Mouse (Mus musculus): Measurements from ENCODE around the gene Nfkbiz.

The Nfkbiz gene

DNA sequence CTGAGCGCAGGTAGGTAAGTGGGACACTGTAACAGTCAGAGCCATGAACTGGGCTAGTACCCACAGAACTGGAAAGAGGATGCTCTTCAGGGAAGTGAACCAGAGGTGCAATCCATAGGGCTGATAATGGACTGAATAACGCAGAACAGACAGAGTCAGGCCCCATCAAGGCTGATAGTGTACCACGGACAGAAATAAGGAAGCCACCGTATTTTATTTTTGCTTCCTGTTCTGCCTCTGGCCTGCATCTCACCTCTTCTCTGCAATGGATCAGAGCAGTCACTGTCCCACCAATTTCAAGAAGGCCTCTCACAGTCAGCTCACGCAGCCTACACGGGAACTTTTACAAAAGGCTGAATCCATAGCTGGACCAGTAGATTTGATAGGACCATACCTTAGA lies 6.7 kb downstream of the Nfkbiz start:
- DNase-seq (ENCODE audit: low read depth), result no peak

DNA sequence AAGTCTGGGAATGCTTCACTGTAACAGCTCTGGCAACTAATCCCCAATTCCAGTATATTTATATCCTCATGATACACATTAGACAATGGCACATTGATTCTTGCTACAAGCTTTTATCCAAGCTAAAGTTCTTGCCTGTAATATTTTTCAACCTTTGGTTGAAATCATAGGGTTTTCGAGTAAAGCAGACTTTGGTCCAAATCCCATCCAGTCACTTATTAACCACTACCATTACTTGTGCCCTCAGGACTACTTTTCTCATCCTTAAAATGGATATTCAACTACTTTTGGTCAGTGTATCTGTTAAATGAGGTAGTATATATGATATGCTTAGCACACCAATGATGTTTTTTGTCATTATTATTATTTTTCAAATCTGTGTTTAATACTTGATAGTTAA lies 7.2 kb downstream of the Nfkbiz start:
- DNase-seq (ENCODE audit: low read depth), result no peak

DNA sequence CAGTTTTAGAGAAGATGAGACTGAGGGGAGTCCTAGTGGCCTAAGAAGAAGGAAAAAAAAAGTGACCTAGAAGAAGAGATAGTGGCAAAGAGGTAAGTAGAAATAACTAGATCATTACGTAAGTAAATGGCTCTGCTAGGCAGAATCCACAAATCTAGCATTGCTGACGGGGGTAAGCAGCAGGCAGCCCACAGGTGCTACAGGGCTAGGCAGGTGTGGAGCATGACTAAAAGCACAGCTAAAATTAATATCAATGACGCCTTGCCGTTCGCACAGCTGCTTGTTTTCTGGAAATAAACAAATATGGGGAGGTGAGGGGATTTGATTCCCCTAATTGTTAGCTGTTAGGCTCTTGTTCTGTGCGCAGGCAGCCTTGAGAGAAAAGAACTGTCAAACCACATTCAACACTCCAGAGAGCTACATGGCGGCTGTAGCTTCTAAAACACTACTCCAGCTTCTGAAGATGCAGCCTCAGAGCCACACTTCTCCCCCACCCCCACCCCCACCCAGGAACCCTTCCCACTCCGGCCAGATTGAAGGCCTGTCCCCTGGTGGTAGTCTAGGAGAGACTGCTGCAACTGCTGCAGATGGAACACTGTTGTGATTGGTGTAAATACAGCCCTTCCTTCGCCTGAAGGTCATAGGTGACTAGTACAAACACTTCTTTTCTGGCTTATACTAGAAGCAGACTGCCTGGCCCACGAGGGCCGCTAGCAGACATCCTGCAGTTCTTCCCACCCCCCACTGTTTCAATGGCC lies 15.1 kb downstream of the Nfkbiz start:
- no peak for DNase-seq (ENCODE audit: low read depth)

DNA sequence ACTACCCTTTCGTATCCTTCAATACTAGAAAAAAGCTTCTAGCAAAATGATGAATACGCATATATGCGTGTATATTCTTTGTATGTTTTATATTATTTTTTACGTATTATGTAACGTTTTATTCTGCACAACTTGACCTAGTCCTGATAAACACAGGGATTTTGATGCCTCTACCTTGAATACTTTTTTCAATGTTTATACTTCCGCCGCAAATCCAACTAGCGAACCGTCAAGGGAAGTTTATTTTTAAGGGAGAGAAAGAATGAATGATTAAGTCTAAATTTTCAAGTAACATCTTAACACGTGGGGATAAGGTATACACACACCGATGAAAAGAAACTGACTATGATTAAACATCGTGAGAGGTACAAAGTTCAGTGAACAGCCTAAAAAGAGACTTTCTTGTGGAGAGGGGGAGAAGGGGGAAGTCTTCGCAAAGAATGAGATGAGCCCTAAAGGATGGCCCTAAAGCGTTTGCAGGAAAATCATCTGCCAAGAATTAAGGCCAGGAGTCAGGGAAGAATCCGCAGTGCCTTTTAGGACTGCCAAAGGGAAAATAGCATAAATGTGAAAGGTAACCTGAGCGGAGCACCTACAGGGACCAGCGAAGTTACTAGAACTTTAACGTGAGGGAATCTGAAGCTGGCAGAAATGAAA lies 15.8 kb downstream of the Nfkbiz start:
- DNase-seq (ENCODE audit: low read depth), result no peak

DNA sequence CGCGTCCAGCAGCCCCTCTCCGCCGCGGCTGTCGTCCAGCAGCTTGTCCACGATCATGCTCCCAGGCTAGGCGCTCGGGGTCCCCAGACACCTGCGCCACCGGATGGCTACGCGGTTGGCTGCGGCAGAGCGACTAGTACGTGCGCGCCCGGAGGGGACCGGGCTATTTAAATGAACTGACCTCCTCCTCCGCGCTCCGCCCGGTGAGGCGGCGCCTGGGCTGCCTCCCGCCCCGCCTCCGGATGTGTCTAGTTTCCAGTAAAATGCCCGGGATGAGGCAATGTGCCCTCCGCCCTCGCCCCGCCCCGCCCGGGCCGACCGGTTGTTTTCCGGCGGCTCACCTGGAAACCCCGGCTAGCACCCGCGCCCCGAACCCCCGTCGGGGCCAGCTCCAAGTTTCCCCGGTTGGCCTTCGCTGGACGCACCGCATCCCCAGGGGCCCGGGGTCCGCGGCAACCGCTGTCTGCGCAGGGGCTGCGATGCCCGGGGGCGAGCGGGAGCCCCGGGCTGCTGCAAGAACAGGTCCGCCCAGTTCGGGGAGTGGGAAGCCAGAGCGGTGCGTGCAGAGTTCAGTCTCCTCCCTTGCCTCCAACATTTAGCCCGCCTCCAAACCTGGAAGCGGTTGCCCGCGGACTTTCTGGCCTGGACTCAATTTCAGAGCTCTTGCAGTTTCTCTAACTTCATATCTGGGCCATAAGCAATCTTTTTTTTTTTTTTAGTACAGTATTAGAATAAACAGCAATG lies 16.5 kb downstream of the Nfkbiz start:
- peak; percentile 85 for DNase-seq (ENCODE audit: low read depth)

DNA sequence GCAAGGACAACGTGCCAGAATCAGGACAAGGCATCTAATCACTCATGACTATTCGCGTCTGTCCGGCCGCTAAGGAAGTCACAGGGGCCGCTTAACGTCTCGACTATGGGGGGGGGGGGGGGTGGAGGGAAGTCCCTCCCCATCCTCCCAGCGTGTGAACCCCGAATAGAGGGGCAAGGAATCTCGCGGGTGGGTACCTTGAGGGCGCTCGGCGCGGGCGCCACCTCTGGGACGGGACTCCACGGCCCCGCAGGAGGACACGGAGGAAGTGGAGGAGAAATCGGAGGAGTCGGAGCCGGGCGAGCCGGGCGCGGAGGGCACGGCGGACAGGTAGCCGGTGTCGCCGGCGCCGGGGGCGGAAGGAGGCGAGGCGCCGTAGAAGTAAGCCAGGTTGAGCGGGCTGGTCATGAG lies 17.1 kb downstream of the Nfkbiz start:
- DNase-seq (ENCODE audit: low read depth), result no peak

DNA sequence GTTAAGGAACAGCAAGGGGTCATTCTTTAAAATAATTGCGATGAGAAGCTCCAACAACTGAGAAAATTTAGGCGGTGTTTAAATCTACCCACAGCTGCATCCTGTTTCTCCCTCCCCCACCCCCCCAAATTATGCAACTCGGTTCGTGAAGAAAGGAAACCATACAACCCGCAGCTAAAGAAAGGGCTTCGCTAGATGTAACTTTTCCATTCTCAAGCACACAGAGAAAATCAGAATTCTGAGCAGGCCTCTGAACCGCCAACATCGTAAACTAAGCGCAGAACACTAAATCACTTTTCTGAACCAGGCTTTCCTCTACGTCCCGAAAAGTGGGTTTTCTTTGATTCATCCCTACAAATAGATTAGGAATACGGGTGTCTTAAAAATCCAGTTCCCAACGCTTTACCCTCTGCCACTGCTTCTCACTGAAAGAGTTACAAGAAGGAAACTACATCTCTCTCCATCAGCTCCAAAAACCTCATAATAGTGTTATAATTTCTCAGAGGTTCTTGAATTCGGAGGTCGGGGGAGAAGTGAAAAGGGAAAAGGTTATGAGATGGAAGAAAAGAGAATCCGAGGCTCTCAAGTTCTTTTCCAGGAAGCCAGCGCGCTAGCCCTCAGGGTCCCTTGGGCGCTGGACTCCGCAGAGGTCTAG lies 17.7 kb downstream of the Nfkbiz start:
- peak; percentile 48 for DNase-seq (ENCODE audit: low read depth)

DNA sequence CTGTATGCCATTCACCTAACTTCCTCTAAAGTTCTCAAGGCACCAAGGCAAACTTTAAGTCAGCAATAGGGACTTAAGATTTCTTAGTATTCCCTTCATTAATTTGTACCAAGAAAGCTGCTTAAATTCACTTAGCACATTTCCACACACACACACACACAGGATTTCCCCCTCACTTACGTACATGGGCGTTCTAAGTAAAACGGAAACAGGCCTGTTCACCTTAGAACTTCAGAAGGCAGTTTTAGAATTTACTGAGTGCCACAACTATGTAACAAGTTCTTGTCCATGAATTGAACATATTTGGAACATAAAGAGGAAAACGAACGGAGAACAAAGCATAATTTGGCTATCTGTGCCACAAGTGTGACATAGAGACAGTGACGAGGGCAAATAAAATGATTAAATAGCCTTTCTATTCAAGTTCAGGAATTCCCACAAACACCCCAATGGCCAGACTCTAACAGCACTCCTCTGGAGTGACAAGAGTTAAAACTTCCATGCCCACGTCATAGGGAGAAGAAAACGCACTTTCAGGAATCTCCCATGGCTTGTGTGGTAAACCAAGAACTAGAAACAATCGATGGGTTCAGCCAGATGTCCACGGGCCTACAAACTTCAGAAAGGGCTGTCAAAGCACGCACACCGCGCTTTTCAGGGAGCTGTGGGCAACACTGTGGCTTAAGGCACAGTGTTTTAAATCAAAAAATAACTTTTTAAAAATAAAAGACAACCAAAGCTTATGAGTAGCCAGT lies 18.4 kb downstream of the Nfkbiz start:
- DNase-seq (ENCODE audit: low read depth), result no peak

DNA sequence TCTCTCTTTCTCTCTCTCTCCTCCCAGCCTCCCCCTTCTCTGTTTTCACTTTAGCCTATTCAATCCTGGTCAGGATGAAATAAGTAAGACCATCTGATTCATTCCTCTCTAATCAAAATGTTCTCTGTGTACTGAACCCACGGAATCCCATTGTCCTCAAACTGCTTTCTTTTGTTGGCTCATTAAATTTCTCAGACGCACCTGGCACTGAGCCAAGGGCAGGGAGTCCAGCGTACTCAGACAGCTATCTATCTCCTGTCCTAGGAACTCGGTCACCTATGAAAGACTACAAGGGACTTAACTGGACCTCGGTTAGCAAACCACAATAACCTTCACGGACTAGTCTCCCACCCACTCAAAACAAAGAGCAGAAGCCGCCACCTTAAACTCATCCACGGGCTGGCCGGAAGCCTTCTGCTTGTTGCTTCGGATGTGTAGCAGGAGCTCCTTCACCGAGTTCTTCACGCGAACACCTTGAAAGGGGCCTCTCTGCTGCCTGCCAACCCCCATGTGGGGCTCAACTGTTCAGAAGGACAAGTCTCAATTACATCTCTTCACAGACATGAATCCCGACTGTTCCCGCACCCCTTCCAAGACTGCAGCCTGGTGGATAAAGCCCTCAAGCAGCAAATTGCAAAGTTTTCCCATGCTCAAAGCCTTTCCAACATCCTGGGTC lies 19.4 kb downstream of the Nfkbiz start:
- DNase-seq (ENCODE audit: low read depth), result no peak

DNA sequence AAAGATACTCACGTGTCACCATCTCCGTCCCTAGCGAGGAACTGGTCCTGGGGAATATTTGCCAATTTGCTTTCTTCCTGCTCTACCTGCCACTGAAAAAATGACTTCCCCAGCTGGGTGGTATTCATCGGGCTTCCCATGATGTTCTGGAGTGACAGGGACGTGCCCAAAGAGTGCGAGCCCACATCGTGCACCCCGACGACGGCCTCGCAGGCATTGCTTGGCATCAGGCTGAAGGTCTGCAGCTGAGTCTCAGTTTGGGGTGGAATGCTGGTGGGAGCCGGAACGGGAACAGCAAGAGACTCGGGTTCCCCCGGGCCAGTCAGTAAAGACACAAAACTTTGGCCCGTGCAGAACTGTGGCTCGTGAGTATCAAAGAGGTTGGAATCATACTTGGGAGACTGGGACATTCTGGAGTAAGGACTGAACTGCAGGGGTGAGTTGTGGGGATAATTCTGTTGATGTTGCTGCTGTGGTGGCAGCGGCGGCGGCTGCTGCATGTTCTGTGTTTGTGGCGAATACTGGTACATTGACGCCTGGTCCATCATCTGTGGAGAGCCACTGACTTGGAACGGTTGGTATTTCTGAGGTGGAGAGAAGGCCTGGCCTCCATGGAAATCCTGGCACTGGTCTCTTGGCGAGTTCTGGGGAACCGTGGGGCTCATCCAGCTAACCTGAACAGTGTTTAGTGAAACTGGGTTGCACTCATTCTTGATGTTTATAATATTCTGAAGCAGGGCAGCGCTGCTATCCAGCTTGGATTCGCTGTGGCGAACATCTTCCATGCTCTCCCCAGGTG lies 20.8 kb downstream of the Nfkbiz start:
- no peak for DNase-seq (ENCODE audit: low read depth)

DNA sequence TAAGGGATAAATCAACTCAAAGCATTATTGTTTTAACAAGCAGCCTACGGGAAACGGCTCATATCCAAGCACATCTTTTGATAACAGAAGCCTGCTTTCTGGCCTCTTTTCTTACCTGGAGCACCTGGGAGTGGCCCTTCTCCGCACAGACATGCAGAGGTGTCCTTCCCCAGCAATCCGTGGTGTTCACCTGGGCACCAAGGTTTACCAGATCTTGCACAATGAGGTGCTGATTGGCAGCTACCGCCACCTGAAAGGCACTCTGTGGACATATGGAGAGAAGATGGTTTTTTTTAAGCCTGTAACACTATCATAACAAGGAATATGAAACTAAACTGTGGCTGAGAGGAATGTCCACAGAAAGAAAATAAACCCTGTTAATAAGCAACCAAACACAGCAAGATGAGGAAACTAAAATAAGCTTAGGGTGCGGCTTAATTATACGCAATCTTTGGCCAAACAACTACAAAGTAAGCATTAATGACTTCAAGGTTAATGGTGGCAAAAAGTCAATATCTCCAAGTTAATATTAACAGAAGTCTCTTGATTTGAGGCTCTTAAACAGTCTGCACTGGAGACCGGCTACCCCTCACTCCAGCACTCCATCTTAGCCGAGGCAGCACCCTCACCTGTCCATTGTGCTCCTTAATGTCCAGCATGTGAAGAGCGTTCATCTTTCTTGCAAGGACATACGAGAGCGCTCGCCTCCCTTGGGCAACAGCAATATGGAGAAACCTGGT lies 22.3 kb downstream of the Nfkbiz start:
- no peak for DNase-seq (ENCODE audit: low read depth)

DNA sequence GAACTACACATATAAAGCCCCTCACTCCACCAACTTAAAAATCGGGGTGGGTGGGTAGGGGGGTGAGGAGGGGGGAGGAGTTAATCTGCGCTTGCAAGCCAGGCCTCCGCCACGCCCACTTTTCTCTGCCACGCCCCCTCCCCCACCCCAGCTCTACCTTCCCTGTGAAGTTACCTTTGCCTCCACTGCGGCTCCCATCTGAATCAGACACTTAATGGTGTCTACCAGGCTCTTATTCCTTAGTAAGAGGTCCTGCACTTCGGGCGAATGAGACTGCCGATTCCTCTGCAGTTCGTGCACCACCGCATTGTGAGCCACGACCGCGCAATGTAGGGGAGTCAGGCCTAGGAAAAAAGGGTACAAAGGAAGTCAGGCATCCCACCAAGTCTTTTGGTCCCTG lies 23.2 kb downstream of the Nfkbiz start:
- no peak for DNase-seq (ENCODE audit: low read depth)

DNA sequence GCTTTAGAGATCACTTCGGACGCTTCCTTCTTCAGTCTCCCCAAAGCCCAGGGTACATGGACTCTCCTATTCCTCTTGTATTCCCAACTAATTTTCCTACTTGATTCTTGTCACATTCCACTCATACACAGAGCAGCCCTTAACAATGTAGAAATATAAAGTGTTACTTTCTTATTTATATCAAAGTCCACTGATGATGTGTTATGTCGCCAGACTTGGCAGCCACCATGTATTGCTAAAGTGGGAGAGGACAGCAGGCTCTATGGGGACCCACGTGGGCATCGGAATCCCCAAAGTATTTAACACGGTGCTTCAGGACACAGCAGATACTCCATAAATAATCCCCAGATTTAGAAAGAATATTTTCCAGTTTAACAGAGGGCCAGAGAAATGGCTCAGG lies 24.0 kb downstream of the Nfkbiz start:
- DNase-seq (ENCODE audit: low read depth), result no peak

DNA sequence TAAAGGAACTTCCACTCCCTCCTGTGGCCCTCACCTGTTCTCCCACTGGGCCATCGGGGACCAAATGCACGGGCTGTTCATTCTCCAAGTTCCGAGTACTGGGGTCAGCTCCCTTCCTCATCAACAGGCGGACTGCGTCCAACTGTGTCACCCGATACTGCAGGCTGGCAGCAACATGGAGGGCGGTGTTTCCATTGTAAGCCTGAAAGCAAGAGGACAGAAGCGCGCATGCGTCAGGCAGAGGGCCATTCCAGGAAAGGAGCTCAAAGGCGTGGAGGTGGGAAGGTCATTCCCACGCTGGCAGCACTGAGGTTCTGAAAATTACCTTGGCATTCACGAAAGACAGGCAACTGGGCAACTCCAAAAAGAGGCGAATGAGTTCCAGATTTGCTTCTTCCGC lies 24.8 kb downstream of the Nfkbiz start:
- no peak for DNase-seq (ENCODE audit: low read depth)

DNA sequence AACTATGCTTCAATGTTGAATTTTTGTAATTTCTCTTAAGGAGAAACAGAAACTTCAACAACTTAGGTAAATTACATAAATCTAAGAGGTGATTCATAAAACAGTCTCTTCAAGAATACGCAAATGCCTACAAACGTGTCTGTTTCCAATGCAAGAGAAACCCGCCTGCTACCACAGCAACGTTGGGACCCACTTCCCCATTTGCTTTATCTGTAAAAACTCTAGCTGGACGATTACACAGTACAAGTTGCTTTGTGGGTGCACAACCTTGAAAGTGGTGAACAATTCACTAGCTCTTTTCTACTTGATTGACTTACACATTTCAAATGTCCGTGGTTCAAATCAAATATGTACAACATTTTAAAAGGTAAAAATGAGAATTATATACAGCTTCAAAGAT lies 26.9 kb downstream of the Nfkbiz start:
- DNase-seq (ENCODE audit: low read depth), result peak; percentile 33

DNA sequence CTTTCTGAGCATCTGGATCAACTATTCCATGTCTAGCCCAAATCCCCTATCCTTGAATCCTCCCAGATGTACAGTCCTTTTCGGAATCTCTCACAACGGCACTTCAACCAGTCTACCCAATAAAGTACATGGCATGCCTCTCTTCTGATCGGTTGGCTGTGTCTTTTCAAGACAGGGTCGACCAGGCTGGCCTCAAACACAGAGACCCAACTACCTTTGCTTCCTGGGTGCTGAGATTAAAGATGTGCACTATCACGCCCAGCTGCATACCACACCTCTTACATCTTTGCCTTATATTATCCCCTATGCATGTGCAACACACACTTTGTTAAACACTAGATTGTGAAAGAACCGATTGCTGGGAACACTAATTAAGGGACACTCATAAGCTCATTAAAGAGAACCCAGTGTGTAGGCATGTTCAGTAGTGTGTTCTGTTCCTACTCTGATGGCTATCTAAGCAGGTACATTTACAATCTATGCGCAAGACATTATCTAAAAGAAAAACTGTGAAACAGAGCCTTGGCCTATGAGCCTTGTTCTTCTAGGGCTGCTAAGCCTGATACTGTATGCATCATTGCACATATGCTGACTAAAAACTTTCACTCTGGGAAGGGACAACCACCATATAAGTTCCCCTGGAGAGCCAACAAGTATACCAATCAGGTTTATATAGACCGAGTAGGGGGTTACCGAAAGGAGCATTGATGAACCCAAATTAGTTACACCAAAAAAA lies 28.8 kb downstream of the Nfkbiz start:
- no peak for DNase-seq (ENCODE audit: low read depth)

DNA sequence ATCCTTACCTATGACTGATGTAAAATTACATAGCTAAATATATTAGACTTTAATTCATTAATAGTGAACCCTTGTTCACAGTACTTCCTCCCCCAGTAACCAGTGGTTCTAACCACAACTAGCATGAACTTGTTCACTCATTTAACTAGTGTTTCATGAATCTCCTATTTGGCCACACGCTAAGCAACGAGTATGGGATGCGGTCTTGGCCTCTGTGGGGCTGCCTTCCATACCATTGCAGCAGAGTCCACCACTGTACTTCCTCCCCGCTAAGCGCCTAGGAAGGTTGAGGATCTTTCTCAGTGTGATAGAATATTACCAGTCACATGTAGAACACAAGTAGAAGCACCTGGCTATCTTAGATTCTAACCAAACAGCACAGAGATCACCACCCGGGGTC lies 29.4 kb downstream of the Nfkbiz start:
- DNase-seq (ENCODE audit: low read depth), result no peak

DNA sequence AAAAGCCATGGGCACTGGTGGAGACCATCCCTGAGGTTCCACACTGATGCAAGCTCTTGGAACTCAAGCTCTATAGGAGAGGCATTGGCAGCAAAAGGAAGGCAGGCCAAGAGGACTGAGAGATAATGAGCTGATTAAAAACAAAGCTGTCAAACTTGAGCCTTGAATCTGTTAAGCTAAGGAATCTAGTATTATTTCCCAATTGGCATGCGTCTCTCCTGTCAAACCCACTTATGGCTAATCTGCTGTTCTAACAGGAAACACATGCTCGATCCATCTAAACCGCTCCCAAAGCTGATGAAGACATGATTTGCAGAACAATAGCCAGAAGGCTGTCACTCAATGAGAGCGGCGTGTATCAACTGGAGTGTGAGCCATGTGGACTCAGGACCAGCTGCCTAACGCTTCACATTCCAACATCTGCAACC lies 31.2 kb downstream of the Nfkbiz start:
- DNase-seq (ENCODE audit: low read depth), result no peak

DNA sequence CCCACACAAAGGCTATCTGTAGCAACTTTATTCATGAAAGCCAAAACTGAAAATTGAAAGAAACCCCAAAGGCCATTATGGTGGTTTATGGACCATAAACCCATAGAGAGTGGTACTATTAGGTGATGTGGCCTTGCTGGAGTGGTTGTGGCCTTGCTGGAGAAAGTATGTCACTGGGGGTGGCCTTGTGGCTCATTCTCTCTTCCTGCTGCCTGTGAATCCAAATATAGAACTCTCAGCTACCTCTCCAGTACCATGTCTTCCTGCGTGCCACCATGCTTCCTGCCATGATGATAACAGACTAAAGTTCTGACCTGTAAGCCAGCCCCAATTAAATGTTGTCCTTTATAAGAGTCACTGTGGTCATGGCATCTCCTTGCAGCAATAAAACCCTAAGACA lies 33.9 kb downstream of the Nfkbiz start:
- no peak for DNase-seq (ENCODE audit: low read depth)

Measured in c-Kit-positive CD71-negative TER-119-negative erythroid progenitor cells, embryonic 14.5 days (primary cell).